Mouse (Mus musculus): ENCODE data around the gene Fbxl5.

Fbxl5 gene

DNA sequence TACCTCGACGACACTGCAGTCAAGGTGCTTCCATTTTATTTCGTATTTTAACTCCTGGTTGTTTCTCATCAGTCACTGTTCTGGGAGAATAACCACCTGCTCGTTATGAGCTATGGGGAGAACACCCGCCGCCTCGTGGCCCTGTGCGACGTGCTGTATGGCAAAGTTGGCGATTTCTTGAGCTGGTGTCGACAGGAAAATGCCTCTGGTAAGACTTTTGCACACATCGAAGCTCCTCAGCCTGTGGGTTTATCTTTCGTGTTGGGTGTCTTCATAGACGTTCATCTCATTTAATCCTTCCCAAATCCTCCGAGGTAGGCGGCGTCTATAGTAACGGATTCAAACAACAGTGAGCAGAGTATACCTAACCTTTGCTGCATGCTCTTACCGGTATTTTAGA is at the start of gene Fbxl5:
Fbxl5 (minus strand) TSS at position 101 of the 400 bp plus-strand sequence.
- DNase-seq: no peak

DNA sequence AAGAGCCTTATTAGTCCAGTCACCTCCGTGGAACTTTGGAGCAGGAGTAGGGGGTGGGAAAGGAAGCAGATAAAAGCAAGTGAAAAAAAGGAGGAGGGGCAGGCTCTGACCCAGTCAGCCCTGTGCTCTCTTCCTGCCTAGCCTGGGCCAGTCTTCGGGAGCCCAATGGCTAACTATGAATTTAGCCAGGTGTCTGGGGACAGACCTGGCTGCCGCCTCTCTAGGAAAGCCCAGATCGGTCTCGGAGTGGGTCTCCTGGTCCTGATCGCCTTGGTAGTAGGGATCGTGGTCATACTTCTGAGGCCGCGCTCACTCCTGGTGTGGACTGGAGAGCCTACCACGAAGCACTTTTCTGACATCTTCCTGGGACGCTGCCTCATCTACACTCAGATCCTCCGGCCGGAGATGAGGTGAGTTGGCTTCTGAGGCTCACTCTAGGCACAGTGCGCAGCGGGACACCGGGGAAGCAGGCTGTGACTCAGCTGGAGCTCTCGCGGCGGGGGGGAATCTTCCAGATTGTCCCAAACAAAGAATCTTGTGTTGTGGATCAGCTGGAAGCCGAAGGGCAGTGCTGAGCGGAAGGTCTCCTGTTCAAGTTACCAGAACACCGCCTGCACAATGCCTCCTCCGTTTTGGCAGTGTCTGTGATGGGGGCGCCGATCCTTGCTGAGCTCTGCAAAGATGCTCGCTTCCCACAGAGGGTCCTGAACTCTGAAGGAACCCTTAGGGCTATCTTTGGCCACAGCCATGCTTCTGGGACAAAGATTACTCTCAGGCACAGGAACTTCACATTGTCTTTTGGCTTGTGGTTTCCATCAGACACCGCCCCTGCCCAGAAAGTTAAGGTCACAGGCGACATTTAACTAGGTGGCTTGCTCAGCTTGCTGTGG is 47.5 kb upstream of the Fbxl5 start:
- peak; percentile 44 to 52 for DNase-seq

DNA sequence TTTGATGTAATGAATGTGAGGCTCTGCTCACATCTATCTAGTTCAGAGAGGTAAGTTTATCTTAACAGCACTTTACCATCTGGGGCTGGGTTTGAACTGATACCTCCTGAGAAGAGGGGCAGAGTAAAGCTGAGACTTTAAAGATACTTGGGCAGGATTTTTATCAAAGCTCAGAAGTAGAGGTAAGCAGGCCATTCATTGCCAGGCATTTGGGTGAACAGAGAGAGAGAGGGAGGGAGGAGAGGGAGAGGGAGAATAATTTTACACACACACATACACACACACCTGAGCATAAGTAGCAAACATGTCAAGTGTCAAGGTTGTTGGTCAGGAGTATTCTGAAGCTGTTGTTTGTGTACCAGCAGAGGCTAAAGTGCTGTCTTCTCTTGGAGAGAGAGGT is 46.8 kb upstream of the Fbxl5 start, which contains the start of gene Cd38:
Cd38 (plus strand) TSS at position 301 of the 400 bp plus-strand sequence.
- no peak for DNase-seq

DNA sequence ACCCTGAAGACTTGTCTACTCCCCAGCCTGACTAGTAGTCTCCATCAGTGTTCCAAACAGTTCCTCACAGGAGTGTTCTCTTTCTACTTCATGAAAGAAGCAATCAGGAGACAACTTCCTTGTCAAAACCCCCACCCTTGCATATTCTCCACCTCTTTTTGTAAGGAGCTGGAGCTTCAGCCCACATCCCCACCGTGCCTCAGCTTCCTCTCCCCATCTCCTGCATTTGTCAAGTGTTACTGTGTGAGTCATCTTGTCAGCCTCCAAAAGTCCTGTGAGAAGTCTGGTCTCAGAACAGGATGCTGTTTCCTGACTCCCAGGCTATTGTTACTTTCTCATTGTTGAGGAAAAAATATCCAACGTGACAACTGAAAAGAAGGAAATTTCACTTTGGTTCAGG is 43.9 kb upstream of the Fbxl5 start:
- no peak for DNase-seq

DNA sequence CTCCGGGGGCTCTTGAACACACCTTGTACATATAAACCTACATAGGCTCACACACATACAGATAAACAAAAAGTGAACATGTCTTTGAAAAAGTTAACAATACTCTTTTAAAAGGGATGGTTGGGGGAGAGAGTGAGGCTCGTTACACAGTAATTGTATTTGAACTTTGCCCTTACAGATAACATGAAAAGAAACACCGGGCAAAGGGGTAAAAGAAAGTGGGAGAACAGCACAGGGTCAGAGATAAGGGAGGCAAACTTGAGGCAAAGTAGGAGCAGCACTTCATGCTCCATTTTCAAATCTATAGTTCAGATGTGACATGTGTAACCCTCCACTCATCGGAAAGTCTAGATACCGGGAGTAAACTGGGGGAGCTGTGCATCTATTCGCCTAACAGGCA is 42.2 kb upstream of the Fbxl5 start:
- DNase-seq: no peak

DNA sequence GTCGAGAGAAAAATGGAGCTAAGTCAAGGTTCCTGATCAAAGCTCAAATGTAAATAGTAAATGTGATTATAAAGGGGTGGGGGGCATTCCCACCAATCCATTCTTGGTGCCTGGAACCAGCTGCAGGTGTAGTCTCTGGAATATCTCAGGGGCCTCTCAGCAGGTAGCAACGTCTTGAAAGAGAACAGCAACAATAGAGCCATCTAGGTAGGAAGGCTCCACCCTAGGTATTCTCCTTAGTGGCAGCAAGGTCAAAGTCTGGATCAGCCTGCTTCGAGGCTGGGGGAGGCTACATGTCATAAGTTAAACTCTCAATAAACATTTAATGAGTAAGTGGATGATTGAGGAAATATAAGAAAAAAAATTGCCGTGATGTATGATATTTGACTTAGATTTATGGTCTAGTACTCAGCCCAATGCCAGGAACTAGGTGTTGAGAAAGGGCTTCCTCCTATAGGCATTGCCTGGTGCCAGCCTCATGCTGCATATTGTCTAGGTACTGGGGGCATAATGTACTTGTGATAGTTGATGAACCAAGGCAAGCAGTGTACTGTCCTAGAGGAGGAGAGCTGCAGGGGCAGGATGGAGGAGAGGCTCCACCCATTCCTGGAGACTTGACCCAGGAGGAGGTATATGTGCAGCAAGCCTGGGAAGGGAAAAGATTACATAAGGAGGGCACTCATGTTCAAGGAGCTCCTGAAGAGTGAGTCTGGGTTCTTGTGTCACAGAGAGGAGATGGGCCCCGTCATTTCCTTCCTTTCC is 39.4 kb upstream of the Fbxl5 start:
- DNase-seq: no peak

DNA sequence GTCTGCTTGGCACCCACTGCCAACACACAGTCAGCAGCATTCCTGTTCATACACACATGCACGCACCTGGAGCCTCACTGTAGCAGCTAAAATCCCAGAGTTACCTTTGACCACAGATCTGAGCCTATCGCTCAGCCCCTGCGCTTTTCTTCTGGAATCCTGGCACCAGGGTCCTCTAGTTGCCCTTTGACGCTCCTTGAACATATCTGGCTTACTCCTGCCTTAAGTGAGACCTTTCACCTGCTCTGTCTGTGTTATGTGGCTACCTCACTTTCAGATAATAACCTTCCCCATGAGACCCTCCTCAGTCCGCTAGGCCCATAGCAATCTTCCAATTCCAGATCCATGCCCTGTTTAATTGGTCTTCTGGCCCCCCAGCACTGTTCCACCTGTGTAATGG is 38.7 kb upstream of the Fbxl5 start:
- no peak for DNase-seq

DNA sequence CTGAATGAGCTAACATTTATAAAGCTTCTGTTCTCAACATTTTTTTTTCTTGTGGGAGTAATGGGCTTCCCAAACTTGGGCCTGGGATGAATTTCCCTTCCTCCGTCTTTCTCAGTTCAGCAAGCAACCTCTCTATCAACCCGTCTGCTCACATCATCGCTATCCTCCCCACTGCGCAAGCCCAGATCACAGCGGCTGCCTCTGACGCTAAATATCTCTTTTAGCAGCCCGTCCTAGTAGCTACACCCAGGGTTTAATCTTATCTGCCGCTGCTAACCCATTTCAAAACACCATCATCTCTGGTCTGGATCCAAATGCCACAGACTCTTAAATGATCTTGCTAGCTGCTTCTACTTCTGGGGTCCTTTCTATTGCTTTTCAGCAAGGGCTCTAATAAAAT is 38.2 kb upstream of the Fbxl5 start:
- no peak for DNase-seq

DNA sequence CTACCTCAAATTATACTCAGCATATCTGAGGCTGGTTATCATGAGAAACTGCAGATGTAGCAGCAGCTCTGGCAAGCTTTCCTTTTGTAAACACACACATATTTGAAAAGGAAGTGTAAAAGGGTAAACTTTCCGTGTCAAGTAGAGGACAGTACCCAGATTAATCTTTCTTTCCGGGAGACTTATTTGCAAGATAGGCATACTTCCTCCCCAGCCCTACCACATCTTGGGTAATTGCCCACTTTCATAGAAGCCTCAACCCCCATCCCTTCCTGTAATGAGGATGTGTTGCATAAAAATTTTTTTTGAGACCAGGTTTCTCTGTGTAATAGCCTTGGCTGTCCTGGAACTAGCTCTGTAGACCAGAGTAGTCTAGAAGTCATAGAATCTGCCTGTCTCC is 34.3 kb upstream of the Fbxl5 start:
- DNase-seq: no peak

DNA sequence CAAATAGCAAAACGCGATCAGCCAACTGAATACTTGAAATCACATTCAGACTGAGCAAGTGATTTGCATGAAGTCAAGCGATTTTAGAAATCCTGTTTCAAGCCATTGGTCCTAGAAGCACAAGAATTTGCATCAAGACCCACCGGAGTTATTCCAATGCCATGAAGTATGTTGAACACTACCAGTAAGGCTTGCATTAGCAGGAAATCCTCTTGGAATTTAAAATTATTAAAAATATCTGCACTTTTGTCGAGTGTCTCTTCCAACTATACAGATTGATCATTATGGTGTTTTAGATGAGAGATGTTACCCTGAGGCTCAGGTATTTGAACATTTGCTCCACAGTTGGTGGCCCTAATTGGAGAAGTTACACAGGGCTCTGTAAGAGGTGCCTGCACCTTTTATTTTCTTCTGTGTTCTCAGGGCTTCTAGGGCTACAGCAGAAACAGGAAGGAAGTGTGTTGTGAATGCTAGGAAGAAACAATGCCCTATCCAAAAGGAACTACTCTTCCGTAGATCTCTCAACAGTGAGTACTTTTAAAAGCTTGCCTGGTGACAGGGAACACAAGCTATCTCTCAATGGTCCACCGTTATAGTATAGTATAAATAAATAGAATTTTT is 32.5 kb upstream of the Fbxl5 start:
- no peak for DNase-seq

DNA sequence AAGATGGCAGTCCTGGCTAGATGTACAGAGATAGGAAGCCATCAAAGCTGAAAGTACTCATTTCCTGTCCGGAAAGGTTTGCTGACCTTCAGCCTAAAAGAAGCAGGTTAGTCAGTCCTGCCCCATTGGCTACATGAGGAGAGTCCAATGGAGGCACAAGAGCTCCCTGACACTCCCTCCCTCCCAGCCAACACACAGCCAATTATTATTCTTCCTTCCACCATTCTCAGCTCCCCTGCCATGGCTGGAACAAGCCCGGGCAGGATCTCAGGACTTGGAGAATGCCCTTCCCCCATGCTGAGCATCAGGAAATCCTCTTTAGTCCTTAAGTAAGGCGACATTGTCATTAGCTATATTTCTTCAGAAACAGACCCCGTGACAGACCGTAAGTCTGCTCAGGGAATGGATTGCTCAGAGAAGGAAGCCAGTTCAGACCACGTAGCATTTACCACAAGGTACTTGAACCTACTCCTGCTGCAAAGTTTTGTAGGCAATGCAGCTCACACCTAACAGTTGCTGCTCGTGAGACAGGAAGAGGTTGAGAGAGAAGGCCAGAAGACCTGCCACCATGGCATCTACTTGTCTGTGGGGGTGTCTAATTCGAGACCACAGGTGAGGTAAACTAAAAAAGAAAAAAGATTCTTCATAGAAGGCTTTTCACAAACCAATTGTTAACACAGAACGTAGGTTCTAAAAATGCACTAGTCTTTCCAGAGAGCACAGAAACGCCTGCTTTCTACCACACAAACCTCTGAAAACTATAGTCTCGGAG is 31.8 kb upstream of the Fbxl5 start:
- DNase-seq: no peak

DNA sequence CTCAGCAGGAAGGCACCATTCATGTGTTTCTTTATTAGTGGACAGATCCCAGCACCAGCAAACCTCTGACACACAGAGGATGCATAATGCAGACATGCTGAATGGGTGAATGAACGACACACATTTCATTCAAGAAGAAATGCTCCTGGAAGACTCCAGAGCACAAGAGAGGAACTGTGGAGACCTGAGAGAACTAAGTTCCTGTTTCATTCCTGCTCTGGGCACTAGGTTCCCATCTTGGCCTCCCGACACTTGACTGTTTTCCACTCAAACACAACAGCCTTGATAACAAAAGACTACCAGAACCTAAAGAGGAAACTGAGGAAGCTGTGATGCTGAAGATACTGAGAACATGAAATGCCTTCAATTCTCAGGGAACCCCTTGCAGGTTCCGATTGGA is 26.8 kb upstream of the Fbxl5 start:
- DNase-seq: no peak

DNA sequence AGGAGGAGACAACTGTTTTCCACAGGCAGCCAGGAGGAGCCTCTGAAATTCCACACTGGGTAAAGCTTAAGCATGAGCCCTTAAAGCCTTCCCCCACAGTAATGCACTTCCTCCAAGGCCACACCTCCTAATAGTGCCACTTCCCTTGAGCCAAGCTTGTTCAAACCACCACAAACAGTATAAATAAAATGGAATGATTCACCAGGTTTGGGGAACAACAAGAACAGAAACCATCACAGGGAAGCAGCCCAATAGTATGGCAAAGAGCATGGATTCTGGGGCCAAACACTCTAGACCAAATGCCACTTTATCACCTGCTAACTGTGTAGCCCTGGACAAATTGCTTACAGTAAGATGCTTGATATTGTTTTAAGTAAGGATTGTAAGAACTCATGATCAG is 26.1 kb upstream of the Fbxl5 start:
- no peak for DNase-seq

DNA sequence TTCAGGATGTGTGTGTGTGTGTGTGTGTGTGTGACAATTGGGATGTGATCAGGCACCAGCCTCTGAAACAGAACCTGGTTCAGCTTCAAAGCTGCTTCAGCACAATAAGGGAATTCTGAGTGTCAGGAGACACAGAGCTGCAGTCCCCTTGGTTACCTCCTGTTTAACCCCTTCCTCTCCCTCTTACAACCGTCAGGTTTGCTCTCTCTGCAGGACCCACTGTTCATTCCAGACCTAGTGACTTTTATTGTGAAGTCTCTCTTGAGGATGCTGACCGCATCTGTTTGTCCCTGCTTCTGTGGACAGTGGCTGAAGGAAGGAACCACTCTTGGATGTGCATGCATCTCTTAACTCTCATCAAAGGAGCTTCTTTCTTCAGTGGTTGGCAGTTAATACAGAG is 24.8 kb upstream of the Fbxl5 start:
- DNase-seq: no peak

DNA sequence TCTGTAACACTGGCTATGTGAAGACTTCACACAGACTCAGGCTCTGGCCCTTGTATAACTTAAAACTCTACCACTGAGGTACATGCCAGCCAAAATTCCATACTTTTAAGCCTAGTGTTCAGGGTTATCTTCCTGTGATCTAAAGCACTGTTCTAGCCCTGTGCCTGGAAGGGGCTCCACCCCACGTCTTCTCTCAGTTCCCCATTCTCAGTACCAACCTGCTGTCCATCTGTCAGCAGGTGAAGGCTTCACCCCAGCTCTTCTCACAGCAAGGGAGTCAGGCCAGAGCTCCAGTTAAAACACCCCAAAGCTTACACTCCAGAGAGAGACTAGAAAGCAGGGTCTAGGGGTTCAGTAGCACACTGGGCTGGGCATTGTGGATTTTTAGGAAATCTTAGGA is 24.2 kb upstream of the Fbxl5 start:
- DNase-seq: no peak

DNA sequence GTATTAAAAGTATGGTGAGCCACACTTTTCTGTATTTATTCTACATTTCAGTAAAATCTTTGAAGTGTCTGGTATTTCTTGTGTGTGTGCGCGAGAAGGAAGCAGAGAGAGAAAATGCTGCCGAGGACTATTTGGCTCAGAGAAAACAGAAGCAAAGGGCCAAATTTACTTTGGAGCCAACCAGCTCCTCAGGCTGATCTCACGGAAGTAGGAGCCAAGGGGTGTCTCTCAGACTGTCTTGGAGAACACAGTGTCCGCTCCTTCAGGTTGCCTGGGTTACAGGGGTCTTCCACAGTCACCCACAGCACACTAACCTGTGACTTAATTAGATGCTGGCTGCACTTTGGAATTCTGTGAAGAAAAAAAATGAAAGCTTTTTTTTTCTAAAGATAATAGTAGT is 23.6 kb upstream of the Fbxl5 start:
- DNase-seq: peak in 1 of 2 experiments; percentile 3

DNA sequence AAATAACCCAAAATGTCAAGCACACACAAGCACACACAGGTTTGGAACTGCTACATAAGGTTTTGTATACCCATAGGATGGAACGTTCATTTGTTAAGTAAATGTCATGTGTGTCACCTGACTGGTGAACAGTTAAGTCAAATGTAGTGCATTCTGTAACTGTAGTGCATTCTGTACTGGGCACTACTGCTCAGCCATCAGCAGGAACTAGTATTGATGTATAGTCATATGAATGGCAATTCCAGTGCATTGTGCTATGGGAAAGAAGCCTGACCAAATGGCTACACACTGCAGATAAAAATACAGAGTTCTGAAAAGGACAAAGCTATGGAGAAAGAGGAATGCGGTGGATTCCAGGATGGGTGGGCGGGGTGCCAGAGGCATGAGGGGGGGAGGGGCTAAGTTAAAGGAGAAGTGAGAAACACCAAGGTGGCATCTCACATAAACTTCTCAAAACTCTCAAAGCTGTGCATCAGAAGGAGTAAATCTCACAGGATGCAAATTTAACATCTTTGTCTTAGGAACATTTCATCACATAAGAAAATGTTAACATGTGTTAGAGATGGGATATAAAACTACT is 21.2 kb upstream of the Fbxl5 start:
- no peak for DNase-seq

DNA sequence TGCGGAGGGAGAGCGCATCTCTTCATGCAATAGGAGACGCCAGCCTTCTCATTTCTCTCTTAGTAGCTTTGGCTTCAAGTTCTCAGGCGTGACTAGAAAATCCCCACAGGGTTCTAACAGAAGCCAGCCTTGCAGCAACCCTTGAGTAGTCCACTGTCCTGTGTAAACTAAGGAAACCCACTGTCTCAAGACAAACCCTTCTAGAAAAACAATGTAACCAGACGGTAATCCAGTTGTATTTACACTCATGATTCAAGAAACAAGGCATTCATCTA is 20.5 kb upstream of the Fbxl5 start:
- no peak for DNase-seq

DNA sequence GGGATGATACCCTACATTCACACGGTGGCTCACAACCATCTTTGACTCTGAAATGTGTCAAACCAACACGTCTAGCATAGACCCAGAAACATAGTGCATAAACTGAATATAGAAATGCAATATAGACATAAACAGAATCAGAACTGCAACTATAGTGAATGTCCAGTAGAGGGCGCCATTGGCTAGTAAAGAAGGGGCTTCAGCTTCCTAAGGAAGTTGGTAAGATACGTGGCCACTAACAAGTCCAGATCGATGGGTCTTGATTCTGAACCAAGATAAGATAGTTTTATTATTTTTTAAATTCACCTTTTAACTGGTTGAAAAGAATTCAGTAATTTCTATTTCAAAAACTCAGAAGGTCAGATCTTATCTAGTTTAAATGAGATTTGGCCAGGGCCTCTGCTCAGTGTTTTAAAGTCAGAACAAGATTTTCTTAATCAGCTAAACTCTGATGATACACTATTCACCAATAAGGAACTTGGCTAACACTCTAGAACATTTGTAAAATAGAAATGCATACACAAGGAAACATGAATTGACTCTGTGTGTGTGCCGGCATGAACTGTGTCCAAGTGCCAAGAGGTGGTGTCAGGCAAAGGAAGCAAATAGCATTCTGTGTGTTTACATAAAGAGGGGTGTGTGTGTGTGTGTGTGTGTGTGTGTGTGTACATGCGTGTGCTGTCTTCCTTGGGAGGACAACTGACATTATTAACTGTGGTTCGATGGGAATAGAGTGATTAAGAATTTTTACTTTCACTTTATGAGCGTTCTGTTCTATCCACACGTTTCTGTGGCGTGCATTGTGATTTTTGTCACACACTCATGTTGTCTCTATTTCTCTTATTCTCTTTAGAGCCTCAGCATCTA is 19.9 kb upstream of the Fbxl5 start:
- peak; percentile 68 to 72 for DNase-seq

DNA sequence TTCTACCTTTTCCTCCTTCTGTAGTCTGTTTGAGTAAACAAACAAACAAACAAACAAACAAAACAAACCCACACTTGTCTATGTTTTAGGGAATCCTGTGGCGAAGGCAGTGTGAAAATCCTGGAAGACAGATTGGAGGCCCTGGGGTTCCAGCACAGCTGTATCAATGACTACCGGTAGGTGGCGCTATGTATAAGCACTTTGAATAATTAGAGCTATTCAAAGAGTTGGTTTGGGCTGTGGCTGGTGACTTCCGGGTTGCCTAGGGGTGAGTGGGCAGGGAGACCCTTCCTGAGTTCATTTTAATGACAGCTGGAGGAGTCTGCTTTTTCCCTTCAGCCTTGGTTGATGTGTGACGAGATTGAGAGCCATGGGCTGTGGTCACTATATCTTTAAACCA is 15.9 kb upstream of the Fbxl5 start:
- DNase-seq: peak; percentile 58 to 73

DNA sequence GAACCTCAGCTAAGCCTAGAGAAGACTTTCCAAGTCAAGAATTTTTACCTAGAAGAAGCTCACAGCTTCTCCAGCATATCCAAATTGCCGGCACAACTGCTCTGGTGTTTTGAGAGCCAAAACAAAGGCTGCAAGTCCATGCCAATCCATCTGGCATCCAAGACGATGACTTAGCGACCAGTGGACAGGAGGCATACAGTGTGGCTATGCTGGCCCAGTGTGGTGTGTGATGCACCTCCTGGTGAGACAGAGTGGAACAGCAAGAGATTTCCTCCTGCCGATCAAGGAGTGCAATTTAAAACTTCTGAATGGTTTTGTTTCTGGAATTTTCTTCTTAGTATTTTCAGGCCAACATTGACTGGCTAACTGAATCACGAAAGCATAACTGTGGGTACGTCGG is 15.2 kb upstream of the Fbxl5 start:
- peak; percentile 51 to 55 for DNase-seq

DNA sequence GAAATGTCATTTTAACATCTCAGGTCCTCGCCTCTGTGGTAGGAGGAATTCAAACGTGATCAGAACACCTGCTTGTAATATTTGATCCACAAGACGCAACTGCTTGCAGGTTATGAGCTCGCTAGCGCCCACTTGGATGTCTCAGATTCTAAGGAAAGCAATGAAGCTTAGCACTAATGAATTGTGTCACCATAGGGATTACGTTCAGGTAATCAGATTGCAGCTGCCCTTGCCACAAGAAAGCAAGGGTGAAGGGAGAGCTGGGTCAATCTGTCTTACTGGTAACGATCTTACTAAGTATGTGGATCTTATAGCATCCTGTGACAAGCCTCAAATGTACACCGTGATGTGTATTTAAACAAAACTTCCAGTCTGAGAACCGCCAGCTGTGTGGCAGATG is 5.9 kb upstream of the Fbxl5 start:
- no peak for DNase-seq
